Mouse (Mus musculus) mammary gland, adult 2 months (tissue): ENCODE measurements around the gene Farsa. TPM values are rescaled to one million over a fixed set of nuclear protein-coding genes. Genes with fewer than 3 reads are reported as not detected.

Experiments
- polyA plus RNA-seq: library from polyadenylated mRNA; depleted of rRNA; stranded (reverse); fragments of >200 nt; gene quantifications from 2 replicates; pipeline ENCODE4 v1.2.3, GENCODE M21; 2012; ENCODE audit warnings: low replicate concordance; rRNA removed

Gene Farsa
- 45.3 and 57.4 TPM in 2 replicates for polyA plus RNA-seq

GRCm38 (mm10) chr8:84856864-84857441 is at the start of gene Farsa:
Gene Farsa (plus strand): TSS chr8:84856989.

GRCm38 (mm10) chr8:84822723-84823122 is 34.1 kb upstream of the Farsa start, which contains the start of gene Dand5:
Gene Dand5 (minus strand): TSS chr8:84822823.

DNA sequence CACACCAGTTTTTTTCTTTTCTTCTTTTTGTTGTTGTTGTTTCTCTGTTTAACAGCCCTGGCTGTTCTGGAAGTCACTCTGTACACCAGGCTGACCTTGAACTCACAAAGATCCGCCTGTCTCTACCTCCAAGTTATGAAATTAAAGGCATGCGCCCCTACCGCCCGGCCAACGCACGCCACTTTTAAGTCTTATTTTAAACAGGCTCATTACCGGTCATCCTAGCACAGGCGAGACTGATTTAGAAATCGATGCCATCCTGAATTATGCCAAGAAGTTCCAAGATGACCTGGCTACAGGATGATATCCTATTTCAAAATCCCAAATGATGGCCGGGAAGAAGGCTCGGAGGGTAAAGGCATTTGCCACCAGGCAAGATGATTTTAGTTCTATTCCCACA is 25.3 kb upstream of the Farsa start, which contains the start of gene Gadd45gip1:
Gene Gadd45gip1 (plus strand): TSS at position 33 of the 400 bp plus-strand sequence.

GRCm38 (mm10) chr8:84840248-84840999 is 16.4 kb upstream of the Farsa start, which contains the start of gene Rad23a:
Gene Rad23a (minus strand): TSS chr8:84840665.

DNA sequence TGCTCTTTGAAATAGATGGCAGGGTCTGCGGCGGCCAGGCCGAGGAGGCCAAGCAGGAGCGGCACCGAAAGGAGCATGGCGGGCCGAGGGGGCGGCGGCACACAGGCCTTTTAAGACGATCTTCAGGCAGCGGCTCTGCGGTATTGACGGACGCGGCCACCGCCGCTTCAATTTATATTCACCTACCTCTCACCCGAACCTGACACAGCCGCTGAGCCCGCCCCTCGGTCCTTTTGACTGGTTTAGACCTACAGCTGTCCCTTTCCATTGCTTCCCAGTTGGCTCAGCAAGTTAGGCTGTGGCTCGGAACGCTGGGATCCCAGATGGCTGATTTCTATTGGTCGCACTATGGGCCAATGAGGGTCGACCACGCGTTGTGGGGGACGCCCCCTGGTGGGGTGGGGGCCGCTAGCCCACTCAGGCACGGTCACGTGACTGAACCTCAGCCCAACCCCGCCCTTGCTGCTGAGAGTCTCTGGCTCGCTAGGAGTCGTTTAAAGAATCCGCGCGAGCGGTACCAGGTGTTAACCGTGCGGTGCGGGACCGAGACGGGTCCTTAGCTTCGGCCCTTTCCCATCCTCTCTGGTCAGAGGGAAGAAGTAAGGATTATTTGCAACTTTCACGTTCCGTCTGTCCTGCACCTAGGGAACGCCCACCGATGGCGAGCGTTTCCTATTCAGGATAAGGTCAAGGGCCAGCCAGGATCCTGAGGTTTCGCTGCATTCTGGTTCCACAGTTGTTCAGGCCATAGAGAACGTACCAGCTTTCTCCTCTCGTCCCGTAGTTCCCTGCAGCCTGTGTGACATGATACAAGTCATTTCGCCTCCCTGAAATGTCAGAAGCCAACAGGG is 9.8 kb upstream of the Farsa start, which contains the start of gene Calr:
Gene Calr (minus strand): TSS at position 213 of the 851 bp plus-strand sequence.

DNA sequence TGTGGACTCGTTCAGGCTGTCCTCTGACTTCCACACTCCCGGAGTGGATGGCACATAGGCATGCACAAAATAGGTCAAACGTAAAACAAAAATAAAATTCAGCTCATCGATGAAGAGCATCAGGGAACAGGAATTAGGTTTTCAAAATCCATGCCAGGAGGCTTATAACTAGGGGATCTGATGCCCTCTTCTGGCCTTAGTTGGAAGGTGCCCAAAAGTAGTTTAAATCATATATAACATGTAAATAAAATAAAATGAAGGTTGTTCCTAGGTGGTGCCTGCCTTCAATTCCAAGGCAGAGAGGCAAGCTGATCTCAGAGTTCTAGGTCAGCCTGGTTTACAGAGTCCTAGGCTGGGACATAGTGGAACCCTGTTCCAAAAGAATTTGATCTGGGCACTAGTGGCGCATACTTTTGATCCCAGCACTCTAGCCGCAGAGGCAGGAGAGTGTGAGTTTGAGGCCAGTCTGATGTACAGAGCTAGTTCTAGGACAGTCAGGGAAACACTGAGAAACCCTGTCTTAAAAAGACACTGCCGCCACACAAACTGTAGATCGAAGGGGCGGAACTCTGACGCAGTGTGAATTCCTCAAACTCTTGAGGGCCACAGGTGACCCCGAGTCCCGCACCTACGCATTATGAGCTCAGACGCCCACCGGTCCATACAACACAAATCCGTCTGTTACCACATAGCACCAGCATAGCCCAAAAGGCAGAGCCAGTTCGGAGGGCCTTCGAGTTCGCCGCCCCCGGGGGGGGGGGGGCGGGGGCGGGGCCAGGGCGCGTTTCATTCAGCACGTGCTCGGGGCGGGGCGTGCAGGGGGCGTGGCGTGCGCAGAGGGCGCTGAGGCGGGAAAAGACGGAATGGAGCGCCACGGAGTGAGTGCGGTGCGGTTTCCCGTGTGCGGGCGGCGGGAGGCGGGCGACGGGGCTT is 14.9 kb downstream of the Farsa start, which contains the start of gene Syce2:
Gene Syce2 (plus strand): TSS at position 736 of the 933 bp plus-strand sequence.

DNA sequence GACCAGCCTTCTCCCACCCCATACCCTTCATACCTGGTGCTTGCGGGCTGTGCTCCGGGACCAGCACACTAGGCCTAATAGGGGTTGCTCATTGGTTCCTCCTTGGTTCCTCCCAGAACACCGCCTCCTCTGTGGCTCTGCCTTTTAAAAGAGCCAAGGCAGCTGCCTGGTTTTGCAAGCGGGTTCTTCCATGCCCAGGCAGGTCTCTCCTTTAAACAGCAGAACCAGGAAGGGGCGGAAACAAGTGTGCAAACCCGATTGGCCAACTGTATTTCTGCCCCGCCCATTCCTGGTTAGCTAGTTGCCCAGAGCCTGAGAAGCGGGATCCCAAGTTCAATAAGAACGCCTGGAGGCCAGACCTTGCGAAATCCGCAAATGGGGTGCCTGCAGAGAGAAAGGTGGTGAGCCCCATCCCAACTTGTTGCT is 36.9 kb downstream of the Farsa start, which contains the start of gene Gcdh:
Gene Gcdh (minus strand): TSS at position 213 of the 426 bp plus-strand sequence.

GRCm38 (mm10) chr8:84901752-84902151 is 45.0 kb downstream of the Farsa start, which contains the start of gene Klf1:
Gene Klf1 (plus strand): TSS chr8:84901928.

DNA sequence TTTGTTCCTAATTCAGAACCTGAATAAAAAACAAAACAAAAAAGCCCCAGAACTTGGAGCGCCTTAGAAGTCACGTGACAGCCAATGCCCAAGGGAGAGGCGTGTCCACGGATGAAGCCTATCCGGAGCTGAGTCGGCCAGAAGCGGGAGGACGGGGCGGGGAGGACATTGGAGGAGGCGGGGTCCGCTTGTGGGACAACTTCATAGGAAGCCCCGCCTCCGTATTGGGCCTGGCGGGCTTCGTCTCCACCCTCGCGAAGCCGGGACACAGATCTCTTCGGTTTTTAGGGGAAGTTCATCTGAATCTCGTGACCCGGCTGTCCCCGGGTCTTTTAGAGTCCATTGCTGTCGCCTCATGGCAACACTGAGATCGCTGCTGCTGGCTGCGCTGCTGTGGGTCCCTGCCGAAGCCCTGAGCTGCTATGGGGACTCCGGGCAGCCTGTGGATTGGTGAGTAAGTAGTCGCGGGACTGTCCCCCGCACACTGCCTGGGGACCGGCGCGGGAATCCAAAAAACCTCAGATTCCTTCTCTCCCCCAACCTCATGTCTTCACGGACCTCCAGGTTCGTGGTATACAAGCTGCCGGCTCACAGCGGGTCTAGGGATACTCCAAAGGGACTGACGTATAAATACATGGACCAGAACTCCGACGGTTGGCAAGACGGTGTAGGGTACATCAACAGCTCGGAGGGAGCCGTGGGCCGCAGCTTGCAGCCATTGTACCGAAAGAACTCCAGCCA is 51.8 kb downstream of the Farsa start, which contains the start of gene Dnase2a:
Gene Dnase2a (plus strand): TSS at position 140 of the 741 bp plus-strand sequence.

Other genes with a start within 250 kb of the Farsa start
- gene Ier2, start 194.1 kb upstream of the Farsa start, polyA plus RNA-seq = 10.0 and 33.4 TPM in 2 replicates
- gene Trmt1, start 170.7 kb upstream of the Farsa start, polyA plus RNA-seq = 97.6 and 166 TPM in 2 replicates
- gene Nacc1, start 169.1 kb upstream of the Farsa start, polyA plus RNA-seq = 89.1 and 102 TPM in 2 replicates
- 25.7 and 54.6 TPM in 2 replicates for gene Lyl1, start 155.5 kb upstream of the Farsa start, polyA plus RNA-seq
- gene G430095P16Rik, start 134.0 kb upstream of the Farsa start, polyA plus RNA-seq = 2.0 and 4.5 TPM in 2 replicates
- gene Nfix, start 56.6 kb upstream of the Farsa start, polyA plus RNA-seq = 59.5 and 91.6 TPM in 2 replicates
- 2.4 and 2.9 TPM in 2 replicates for gene Dand5, start 34.2 kb upstream of the Farsa start, polyA plus RNA-seq
- 13.8 and 69.9 TPM in 2 replicates for gene Gadd45gip1, start 25.5 kb upstream of the Farsa start, polyA plus RNA-seq
- gene Rad23a, start 16.3 kb upstream of the Farsa start, polyA plus RNA-seq = 82.5 and 118 TPM in 2 replicates
- gene Calr, start 10.1 kb upstream of the Farsa start, polyA plus RNA-seq = 159 and 214 TPM in 2 replicates
- gene Syce2, start 15.1 kb downstream of the Farsa start, polyA plus RNA-seq = 0.81 and 0.99 TPM in 2 replicates
- gene Gcdh, start 36.9 kb downstream of the Farsa start, polyA plus RNA-seq = 105 and 190 TPM in 2 replicates
- gene Klf1, start 44.9 kb downstream of the Farsa start, polyA plus RNA-seq = 0.16 and 0.51 TPM in 2 replicates
- gene Dnase2a, start 51.6 kb downstream of the Farsa start, polyA plus RNA-seq = 41.2 and 44.9 TPM in 2 replicates
- gene Mast1, start 80.4 kb downstream of the Farsa start, polyA plus RNA-seq = 0.14 and 0.35 TPM in 2 replicates
- not detected in 2 replicates for gene Rtbdn, start 90.0 kb downstream of the Farsa start, polyA plus RNA-seq
- 2.1 TPM in 1 of 2 replicates, not detected in the other for gene Gm49661, start 112.4 kb downstream of the Farsa start, polyA plus RNA-seq
- 111 and 179 TPM in 2 replicates for gene Prdx2, start 112.6 kb downstream of the Farsa start, polyA plus RNA-seq
- gene Rnaseh2a, start 112.8 kb downstream of the Farsa start, polyA plus RNA-seq = 44.4 and 48.4 TPM in 2 replicates
- gene Junb, start 121.7 kb downstream of the Farsa start, polyA plus RNA-seq = 50.5 and 206 TPM in 2 replicates
- 7.7 and 9.8 TPM in 2 replicates for gene Hook2, start 133.6 kb downstream of the Farsa start, polyA plus RNA-seq
- 0.11 TPM in 1 of 2 replicates, not detected in the other for gene Best2, start 157.5 kb downstream of the Farsa start, polyA plus RNA-seq
- 106 and 148 TPM in 2 replicates for gene Asna1, start 168.3 kb downstream of the Farsa start, polyA plus RNA-seq
- gene Trir, start 169.8 kb downstream of the Farsa start, polyA plus RNA-seq = 44.8 and 82.2 TPM in 2 replicates
- 63.6 and 82.2 TPM in 2 replicates for gene Tnpo2, start 179.9 kb downstream of the Farsa start, polyA plus RNA-seq
- 39.5 and 40.0 TPM in 2 replicates for gene Fbxw9, start 203.1 kb downstream of the Farsa start, polyA plus RNA-seq
- gene Gm5741, start 211.0 kb downstream of the Farsa start, polyA plus RNA-seq = not detected in 2 replicates
- 37.4 and 72.8 TPM in 2 replicates for gene Dhps, start 214.8 kb downstream of the Farsa start, polyA plus RNA-seq
- gene Wdr83os, start 223.8 kb downstream of the Farsa start, polyA plus RNA-seq = 123 and 209 TPM in 2 replicates
- gene Wdr83, start 224.3 kb downstream of the Farsa start, polyA plus RNA-seq = 25.9 and 27.9 TPM in 2 replicates
- gene Man2b1, start 226.3 kb downstream of the Farsa start, polyA plus RNA-seq = 95.4 and 120 TPM in 2 replicates